Mouse (Mus musculus) testis, postnatal 10 days (tissue): ENCODE data around the gene Npr1.

Experiments used
- DNase-seq: peaks from one replicate; pipeline ENCODE4 v3.0.0; 2021; ENCODE audit warnings: low spot score

Gene Npr1

GRCm38 (mm10) chr3:90465686-90466310, at the start of gene Npr1:
Gene Npr1 (minus strand): TSS chr3:90465866.
- DNase-seq, result no peak

GRCm38 (mm10) chr3:90515242-90515641, 49.6 kb upstream of the Npr1 start:
- DNase-seq, result no peak

- DNase-seq, result peak; percentile 63
These were observed 49.0 kb upstream of the Npr1 start for GRCm38 (mm10) chr3:90514691-90515090.

- DNase-seq, result peak; percentile 66
These were observed 48.3 kb upstream of the Npr1 start, which contains the start of the genes S100a1 and S100a13 for GRCm38 (mm10) chr3:90513796-90514590. Gene S100a1 (minus strand): TSS chr3:90514392. Gene S100a13 (plus strand): TSS chr3:90514435.

- no peak for DNase-seq
These were observed 47.4 kb upstream of the Npr1 start for GRCm38 (mm10) chr3:90512948-90513642.

- no peak for DNase-seq
These were observed 46.6 kb upstream of the Npr1 start for GRCm38 (mm10) chr3:90512276-90512675.

GRCm38 (mm10) chr3:90509747-90510123, 44.1 kb upstream of the Npr1 start:
- no peak for DNase-seq

- peak; percentile 100 for DNase-seq
These were observed 43.5 kb upstream of the Npr1 start, which contains the start of gene Chtop for GRCm38 (mm10) chr3:90508950-90509746. Gene Chtop (minus strand): TSS chr3:90509498.

GRCm38 (mm10) chr3:90508287-90508949, 42.8 kb upstream of the Npr1 start:
- DNase-seq, result no peak

GRCm38 (mm10) chr3:90506362-90506761, 40.7 kb upstream of the Npr1 start:
- no peak for DNase-seq

GRCm38 (mm10) chr3:90505216-90505615, 39.5 kb upstream of the Npr1 start:
- DNase-seq, result no peak

GRCm38 (mm10) chr3:90503444-90503843, 37.8 kb upstream of the Npr1 start:
- DNase-seq, result no peak

- no peak for DNase-seq
These were observed 31.9 kb upstream of the Npr1 start for GRCm38 (mm10) chr3:90497597-90497996.

GRCm38 (mm10) chr3:90495850-90496525, 30.3 kb upstream of the Npr1 start:
- DNase-seq, result no peak

GRCm38 (mm10) chr3:90493831-90494540, 28.3 kb upstream of the Npr1 start:
- no peak for DNase-seq

GRCm38 (mm10) chr3:90491350-90491749, 25.7 kb upstream of the Npr1 start:
- DNase-seq, result no peak

- peak; percentile 96 for DNase-seq
These were observed 25.1 kb upstream of the Npr1 start, which contains the start of gene Snapin for GRCm38 (mm10) chr3:90490696-90491256. Gene Snapin (minus strand): TSS chr3:90491033.

GRCm38 (mm10) chr3:90488576-90488975, 22.9 kb upstream of the Npr1 start:
- no peak for DNase-seq

GRCm38 (mm10) chr3:90486998-90487397, 21.3 kb upstream of the Npr1 start:
- DNase-seq, result no peak
